Mouse (Mus musculus): Measurements from ENCODE around the gene Nos3. TPM values are rescaled to one million over a fixed set of nuclear protein-coding genes. Genes with fewer than 3 reads are reported as not detected.

The Nos3 gene
- polyA plus RNA-seq, 1 experiment from 2014 or later: 9.0 TPM

- Histone ChIP-seq H3K4me3 (no peak overlapping the region), H3K9ac (no peak overlapping the region)
- WGBS: 80% methylated on average over 4 of the region's 4 CpGs
Measured at GRCm38 (mm10) chr5:24332401-24332800, 32.2 kb upstream of the Nos3 start.

GRCm38 (mm10) chr5:24334749-24335148 is 29.9 kb upstream of the Nos3 start:
- no peaks in the 10 kb centered on the region for H3K27me3 ChIP-seq
- peak overlapping the region; percentile 52; the same call in 1 of the 2 replicates for H3K27ac ChIP-seq
- H3K36me3 ChIP-seq: peaks cover 7% of the 10 kb centered on the region; the same call in 1 of the 2 replicates
- peaks cover 45% of the 10 kb centered on the region for H3K4me1 ChIP-seq
- no peak overlapping the region for H3K4me2 ChIP-seq (replicated peaks)
- no peak overlapping the region; the same call in 1 of the 2 replicates for H3K9ac ChIP-seq
- ATAC-seq (ENCODE audit: low FRiP score): no peak
- H3K4me3 ChIP-seq: no peak overlapping the region
- 29% methylated on average over 3 of the region's 3 CpGs for WGBS
- no peaks in the 10 kb centered on the region for H3K9me3 ChIP-seq (replicated peaks)

More at GRCm38 (mm10) chr5:24332401-24332800, 32.2 kb upstream of the Nos3 start:
- Histone ChIP-seq H3K9me3 (replicated peaks) (no peaks in the 10 kb centered on the region), H3K27ac (no peak overlapping the region), H3K4me1 (peaks cover 56% of the 10 kb centered on the region), H3K27me3 (no peaks in the 10 kb centered on the region), H3K36me3 (peaks cover 7% of the 10 kb centered on the region; the same call in 1 of the 2 replicates), H3K4me2 (replicated peaks) (no peak overlapping the region)
- no peak for ATAC-seq (ENCODE audit: low FRiP score)

- H3K36me3 ChIP-seq: peaks cover 7% of the 10 kb centered on the region; the same call in 1 of the 2 replicates
- no peaks in the 10 kb centered on the region for H3K27me3 ChIP-seq
- H3K4me3 ChIP-seq: no peak overlapping the region
- no peak overlapping the region for H3K4me2 ChIP-seq (replicated peaks)
- peak overlapping the region; percentile 52 for H3K27ac ChIP-seq
- no peaks in the 10 kb centered on the region for H3K9me3 ChIP-seq (replicated peaks)
- peak; percentile 88 for ATAC-seq (ENCODE audit: low FRiP score)
- peaks cover 38% of the 10 kb centered on the region for H3K4me1 ChIP-seq
- 5% methylated on average over 3 of the region's 3 CpGs for WGBS
- no peak overlapping the region for H3K9ac ChIP-seq
Measured at GRCm38 (mm10) chr5:24335888-24336511, 28.6 kb upstream of the Nos3 start.

GRCm38 (mm10) chr5:24337366-24337765 is 27.2 kb upstream of the Nos3 start:
- Histone ChIP-seq H3K27me3 (no peaks in the 10 kb centered on the region), H3K9ac (no peak overlapping the region), H3K4me1 (peaks cover 50% of the 10 kb centered on the region)

GRCm38 (mm10) chr5:24337821-24338220 is 26.8 kb upstream of the Nos3 start:
- Histone ChIP-seq H3K4me1 (peaks cover 55% of the 10 kb centered on the region), H3K9ac (no peak overlapping the region), H3K27ac (no peak overlapping the region), H3K36me3 (no peaks in the 10 kb centered on the region), H3K4me3 (no peak overlapping the region), H3K9me3 (replicated peaks) (no peaks in the 10 kb centered on the region), H3K27me3 (no peaks in the 10 kb centered on the region), H3K4me2 (replicated peaks) (no peak overlapping the region)
- WGBS: 73% methylated on average over 2 of the region's 2 CpGs
- ATAC-seq (ENCODE audit: low FRiP score): no peak

More at GRCm38 (mm10) chr5:24337366-24337765, 27.2 kb upstream of the Nos3 start:
- Histone ChIP-seq H3K4me3 (no peak overlapping the region), H3K36me3 (no peaks in the 10 kb centered on the region), H3K27ac (0 out of 2 replicates have a peak overlapping the region, but pooled peaks have one; percentile 18), H3K4me2 (replicated peaks) (no peak overlapping the region), H3K9me3 (replicated peaks) (no peaks in the 10 kb centered on the region)
- 0 out of 2 replicates have a peak, but pooled peaks have one; percentile 11 for ATAC-seq (ENCODE audit: low FRiP score)
- WGBS: 27% methylated on average over 9 of the region's 9 CpGs

- Histone ChIP-seq H3K4me3 (no peak overlapping the region), H3K9ac (no peak overlapping the region), H3K36me3 (no peaks in the 10 kb centered on the region), H3K4me1 (peaks cover 56% of the 10 kb centered on the region), H3K4me2 (replicated peaks) (no peak overlapping the region), H3K9me3 (replicated peaks) (no peaks in the 10 kb centered on the region), H3K27me3 (peaks cover 5% of the 10 kb centered on the region; the same call in 1 of the 2 replicates), H3K27ac (peak overlapping the region; percentile 97)
- ATAC-seq (ENCODE audit: low FRiP score): no peak
- WGBS: 77% methylated on average over 14 of the region's 14 CpGs
Measured at GRCm38 (mm10) chr5:24342205-24342963, 22.2 kb upstream of the Nos3 start.

- Histone ChIP-seq H3K36me3 (no peaks in the 10 kb centered on the region), H3K27ac (peak overlapping the region; percentile 97), H3K9me3 (replicated peaks) (no peaks in the 10 kb centered on the region), H3K4me2 (replicated peaks) (0 out of 2 replicates have a peak overlapping the region, but pooled peaks have one; percentile 26), H3K9ac (no peak overlapping the region), H3K27me3 (peaks cover 7% of the 10 kb centered on the region; the same call in 1 of the 2 replicates), H3K4me1 (peaks cover 56% of the 10 kb centered on the region), H3K4me3 (no peak overlapping the region)
- 41% methylated on average over 8 of the region's 8 CpGs for WGBS
- ATAC-seq (ENCODE audit: low FRiP score): no peak
Measured at GRCm38 (mm10) chr5:24342966-24343365, 21.6 kb upstream of the Nos3 start.

GRCm38 (mm10) chr5:24343379-24343778 is 21.2 kb upstream of the Nos3 start:
- Histone ChIP-seq H3K4me2 (replicated peaks) (peak overlapping the region; percentile 26; the same call in 1 of the 2 replicates), H3K27ac (peak overlapping the region; percentile 97), H3K9ac (0 out of 2 replicates have a peak overlapping the region, but pooled peaks have one; percentile 45), H3K36me3 (no peaks in the 10 kb centered on the region), H3K4me3 (no peak overlapping the region), H3K27me3 (peaks cover 7% of the 10 kb centered on the region; the same call in 1 of the 2 replicates), H3K9me3 (replicated peaks) (no peaks in the 10 kb centered on the region), H3K4me1 (peaks cover 58% of the 10 kb centered on the region)
- ATAC-seq (ENCODE audit: low FRiP score): 0 out of 2 replicates have a peak, but pooled peaks have one; percentile 7

GRCm38 (mm10) chr5:24343977-24344436 is 20.6 kb upstream of the Nos3 start:
- H3K27me3 ChIP-seq: peaks cover 10% of the 10 kb centered on the region; the same call in 1 of the 2 replicates
- no peaks in the 10 kb centered on the region for H3K9me3 ChIP-seq (replicated peaks)
- 3% methylated on average over 2 of the region's 2 CpGs for WGBS
- peak; percentile 68 for ATAC-seq (ENCODE audit: low FRiP score)
- H3K4me1 ChIP-seq: peaks cover 64% of the 10 kb centered on the region
- peak overlapping the region; percentile 97 for H3K27ac ChIP-seq
- peak overlapping the region; percentile 45 for H3K9ac ChIP-seq
- peak overlapping the region; percentile 26 for H3K4me2 ChIP-seq (replicated peaks)
- no peaks in the 10 kb centered on the region for H3K36me3 ChIP-seq
- H3K4me3 ChIP-seq: no peak overlapping the region

- Histone ChIP-seq H3K4me2 (replicated peaks) (peak overlapping the region; percentile 26), H3K27me3 (peaks cover 16% of the 10 kb centered on the region), H3K4me3 (no peak overlapping the region), H3K36me3 (no peaks in the 10 kb centered on the region), H3K9me3 (replicated peaks) (no peaks in the 10 kb centered on the region), H3K27ac (peak overlapping the region; percentile 97), H3K9ac (peak overlapping the region; percentile 45), H3K4me1 (peaks cover 70% of the 10 kb centered on the region)
- ATAC-seq (ENCODE audit: low FRiP score): peak; percentile 58
- 16% methylated on average over 11 of the region's 12 CpGs for WGBS
Measured at GRCm38 (mm10) chr5:24344477-24345051, 20.0 kb upstream of the Nos3 start.

GRCm38 (mm10) chr5:24346313-24346712 is 18.3 kb upstream of the Nos3 start:
- H3K27me3 ChIP-seq: peaks cover 26% of the 10 kb centered on the region
- no peak overlapping the region for H3K9ac ChIP-seq
- ATAC-seq (ENCODE audit: low FRiP score): no peak
- WGBS: 87% methylated on average over 7 of the region's 7 CpGs
- no peak overlapping the region for H3K27ac ChIP-seq
- H3K9me3 ChIP-seq (replicated peaks): no peaks in the 10 kb centered on the region
- H3K4me2 ChIP-seq (replicated peaks): no peak overlapping the region
- no peaks in the 10 kb centered on the region for H3K36me3 ChIP-seq
- peaks cover 83% of the 10 kb centered on the region for H3K4me1 ChIP-seq
- no peak overlapping the region for H3K4me3 ChIP-seq

All from hindbrain, embryonic 12.5 days (tissue).